Mouse (Mus musculus) bone marrow, adult 2 months (tissue): ENCODE data around the gene Il34.

Experiments
- CTCF ChIP-seq: fragments of 200-500 bp; IDR thresholded peaks from 2 replicates; pipeline ENCODE4 v1.5.1; 2011; ENCODE audit warnings: low read length, control low read depth; ENCODE audit not compliant: control insufficient read depth, insufficient read depth
- POLR2A ChIP-seq: fragments of 200-500 bp; IDR thresholded peaks from 2 replicates; pipeline ENCODE4 v1.6.1; 2011; ENCODE audit warnings: low read depth, mild to moderate bottlenecking, control low read depth, low read length, borderline replicate concordance; ENCODE audit not compliant: control insufficient read depth

- TF ChIP-seq POLR2A (no peak), CTCF (no peak)
Measured at GRCm38 (mm10) chr8:110793511-110793910, 12.2 kb downstream of the Il34 start.
